Comparison of ENCODE assay signal across 8 mouse cellular contexts in the genomic region with DNA sequence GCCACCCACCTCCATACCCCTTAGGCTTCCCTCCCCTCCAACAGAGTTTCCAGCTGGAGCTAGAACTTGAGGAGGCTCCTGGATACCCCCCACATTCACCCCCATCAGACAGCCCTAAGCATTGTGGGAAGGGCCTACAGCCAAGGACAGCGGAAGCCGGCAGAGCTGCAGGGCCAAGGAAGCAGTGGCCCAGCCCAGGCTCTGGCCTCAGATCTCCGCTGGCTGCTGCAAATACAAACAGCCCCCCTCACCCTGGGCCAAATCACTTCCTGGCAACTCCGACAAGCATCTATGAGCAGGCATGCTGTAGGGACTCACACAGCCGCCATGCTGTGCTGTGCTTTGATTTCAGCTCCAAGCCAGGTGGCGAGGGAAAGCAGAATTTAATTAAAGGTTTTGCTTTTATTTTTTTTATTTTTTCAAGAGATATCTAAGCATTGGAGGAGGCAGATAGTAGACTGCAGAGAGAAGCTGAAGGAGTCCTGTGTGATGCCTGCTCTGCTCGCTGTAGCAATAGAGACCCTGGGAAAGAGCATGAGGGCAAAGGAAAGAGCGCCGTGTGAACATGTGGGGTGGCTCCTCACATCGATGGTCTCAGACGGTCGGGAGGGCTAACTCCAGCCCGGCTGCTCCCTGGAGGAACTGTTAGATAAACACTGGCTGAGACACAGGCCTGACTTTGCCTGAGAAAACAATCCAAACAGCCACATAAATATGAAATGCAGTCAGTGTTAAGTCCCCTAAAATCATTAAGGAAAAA.
DNase-seq lines count a peak whose midpoint lies in the region; ATAC-seq and TF ChIP-seq lines count a peak whose summit lies in the region.

No protein-coding gene starts in this region.

- 62% methylated on average over 13 of the region's 13 CpGs for WGBS in forebrain, embryonic 13.5 days
- 34% methylated on average over 13 of the region's 13 CpGs for WGBS in heart, postnatal 0 days

- H3K27ac ChIP-seq in forebrain, embryonic 13.5 days = peak overlapping the region; percentile 41
- peak overlapping the region; percentile 57 for H3K27ac ChIP-seq in heart, postnatal 0 days (ENCODE audit: low read depth)

- H3K27me3 ChIP-seq in forebrain, embryonic 13.5 days = no peaks in the 10 kb centered on the region
- H3K27me3 ChIP-seq in heart, postnatal 0 days (ENCODE audit: control insufficient read depth, insufficient read depth, low read length) = no peaks in the 10 kb centered on the region

- peaks cover 11% of the 10 kb centered on the region; the same call in 1 of the 2 replicates for H3K4me1 ChIP-seq in forebrain, embryonic 13.5 days
- H3K4me1 ChIP-seq in heart, postnatal 0 days (ENCODE audit: control insufficient read depth, insufficient read depth) = peaks cover 15% of the 10 kb centered on the region

- peak; percentile 28; the same call in 1 of the 2 replicates for TF ChIP-seq EP300 in heart, postnatal 0 days (IDR thresholded peaks at IDR 0.05; ENCODE audit: low read depth)

- no peak overlapping the region for H3K4me3 ChIP-seq in forebrain, embryonic 13.5 days
- no peak overlapping the region for H3K4me3 ChIP-seq in heart, postnatal 0 days (ENCODE audit: low read depth, low read length)

- peak; percentile 83 for ATAC-seq in forebrain, embryonic 13.5 days
- ATAC-seq in heart, postnatal 0 days (ENCODE audit: insufficient read depth, low read depth) = peak; percentile 86

- no peak overlapping the region for H3K4me2 ChIP-seq in forebrain, embryonic 13.5 days
- H3K4me2 ChIP-seq in heart, postnatal 0 days (ENCODE audit: low read depth, low read length) = no peak overlapping the region

- no peak overlapping the region for H3K9ac ChIP-seq in forebrain, embryonic 13.5 days
- no peak overlapping the region for H3K9ac ChIP-seq in heart, postnatal 0 days (replicated peaks; ENCODE audit: low read depth, low read length)

- DNase-seq in urinary bladder, postnatal 14 days (ENCODE audit: low spot score) = peak; percentile 65
- DNase-seq in urinary bladder, postnatal 25 days (ENCODE audit: low spot score) = no peak
- DNase-seq in heart, postnatal 0 days (ENCODE audit: low spot score) = peak; percentile 72
- peak; percentile 46 to 54 for DNase-seq in layer of hippocampus, adult 18-20 months (ENCODE audit: low spot score in 2 of 2)
- DNase-seq in lung, postnatal 25 days (ENCODE audit: low spot score) = peak; percentile 86
- peak; percentile 66 for DNase-seq in testis, postnatal 10 days (ENCODE audit: low spot score)
- no peak for DNase-seq in thymus, postnatal 4 days

- no peaks in the 10 kb centered on the region for H3K9me3 ChIP-seq in forebrain, embryonic 13.5 days (replicated peaks)
- H3K9me3 ChIP-seq in heart, postnatal 0 days (replicated peaks; ENCODE audit: control insufficient read depth, low read length) = no peaks in the 10 kb centered on the region

- TF ChIP-seq CTCF in heart, postnatal 0 days (IDR thresholded peaks at IDR 0.05; ENCODE audit: low read depth) = no peak

- no peaks in the 10 kb centered on the region for H3K36me3 ChIP-seq in forebrain, embryonic 13.5 days (ENCODE audit: poor library complexity, severe bottlenecking)
- H3K36me3 ChIP-seq in heart, postnatal 0 days (replicated peaks; ENCODE audit: control insufficient read depth, insufficient read depth, low read length) = peaks cover 95% of the 10 kb centered on the region

Comparison
In these comparisons a context has a peak if more than half of its experiments do, and no peak if none do; other contexts are left out.
1. DNase-seq: peak in urinary bladder, postnatal 14 days (single experiment), heart, postnatal 0 days (single experiment), layer of hippocampus, adult 18-20 months (2 of 2), lung, postnatal 25 days (single experiment) and testis, postnatal 10 days (single experiment); none in urinary bladder, postnatal 25 days (single experiment) and thymus, postnatal 4 days (single experiment).